Mouse (Mus musculus): ENCODE measurements around the gene Dnah3. TPM values are rescaled to one million over a fixed set of nuclear protein-coding genes. Genes with fewer than 3 reads are reported as not detected.

Gene Dnah3
- polyA plus RNA-seq, 1 experiment from 2014 or later = not detected

GRCm38 (mm10) chr7:119920457-119920856 lies 174.6 kb downstream of the Dnah3 start:
- H3K27me3 ChIP-seq = no peaks in the 10 kb centered on the region
- H3K4me1 ChIP-seq = no peaks in the 10 kb centered on the region
- 47% methylated on average over 2 of the region's 2 CpGs for WGBS
- no peak overlapping the region for H3K4me3 ChIP-seq
- no peaks in the 10 kb centered on the region for H3K36me3 ChIP-seq
- H3K9ac ChIP-seq = no peak overlapping the region
- ATAC-seq (ENCODE audit: low FRiP score, low read depth) = no peak
- no peak overlapping the region for H3K27ac ChIP-seq
- no peaks in the 10 kb centered on the region for H3K9me3 ChIP-seq
- no peak overlapping the region for H3K4me2 ChIP-seq (replicated peaks)

- H3K9ac ChIP-seq = no peak overlapping the region
- no peak for ATAC-seq (ENCODE audit: low FRiP score, low read depth)
- H3K9me3 ChIP-seq = no peaks in the 10 kb centered on the region
- H3K27me3 ChIP-seq = no peaks in the 10 kb centered on the region
- 74% methylated on average over 3 of the region's 3 CpGs for WGBS
- H3K36me3 ChIP-seq = no peaks in the 10 kb centered on the region
- H3K4me1 ChIP-seq = no peaks in the 10 kb centered on the region
- no peak overlapping the region for H3K27ac ChIP-seq
- no peak overlapping the region for H3K4me2 ChIP-seq (replicated peaks)
- no peak overlapping the region for H3K4me3 ChIP-seq
Measured at GRCm38 (mm10) chr7:119911727-119912126, 183.4 kb downstream of the Dnah3 start.

- Histone ChIP-seq H3K9ac (no peak overlapping the region), H3K4me3 (no peak overlapping the region), H3K36me3 (no peaks in the 10 kb centered on the region), H3K27me3 (no peaks in the 10 kb centered on the region), H3K4me1 (no peaks in the 10 kb centered on the region), H3K4me2 (replicated peaks) (no peak overlapping the region), H3K9me3 (no peaks in the 10 kb centered on the region), H3K27ac (no peak overlapping the region)
- no peak for ATAC-seq (ENCODE audit: low FRiP score, low read depth)
- 89% methylated on average over 3 of the region's 3 CpGs for WGBS
Measured at GRCm38 (mm10) chr7:119906523-119907215, 188.4 kb downstream of the Dnah3 start.

GRCm38 (mm10) chr7:119899386-119900057 lies 195.6 kb downstream of the Dnah3 start:
- peaks cover 10% of the 10 kb centered on the region for H3K4me1 ChIP-seq
- WGBS = 78% methylated on average over 3 of the region's 3 CpGs

GRCm38 (mm10) chr7:119898247-119898856 lies 196.7 kb downstream of the Dnah3 start:
- Histone ChIP-seq H3K4me3 (no peak overlapping the region), H3K36me3 (no peaks in the 10 kb centered on the region), H3K9ac (no peak overlapping the region), H3K27ac (no peak overlapping the region), H3K4me2 (replicated peaks) (no peak overlapping the region), H3K27me3 (no peaks in the 10 kb centered on the region), H3K4me1 (peaks cover 22% of the 10 kb centered on the region), H3K9me3 (no peaks in the 10 kb centered on the region)
- WGBS = 68% methylated on average over 1 of the region's 1 CpGs
- no peak for ATAC-seq (ENCODE audit: low FRiP score, low read depth)

More at GRCm38 (mm10) chr7:119899386-119900057, 195.6 kb downstream of the Dnah3 start:
- no peak for ATAC-seq (ENCODE audit: low FRiP score, low read depth)
- Histone ChIP-seq H3K27ac (no peak overlapping the region), H3K9me3 (no peaks in the 10 kb centered on the region), H3K27me3 (no peaks in the 10 kb centered on the region), H3K9ac (no peak overlapping the region), H3K4me2 (replicated peaks) (no peak overlapping the region), H3K36me3 (no peaks in the 10 kb centered on the region), H3K4me3 (no peak overlapping the region)

GRCm38 (mm10) chr7:119897521-119898109 lies 197.5 kb downstream of the Dnah3 start:
- H3K4me1 ChIP-seq = peaks cover 25% of the 10 kb centered on the region
- 94% methylated on average over 8 of the region's 8 CpGs for WGBS
- H3K9me3 ChIP-seq = no peaks in the 10 kb centered on the region
- no peak overlapping the region for H3K4me3 ChIP-seq
- no peak overlapping the region for H3K9ac ChIP-seq
- H3K27ac ChIP-seq = no peak overlapping the region
- H3K27me3 ChIP-seq = no peaks in the 10 kb centered on the region
- ATAC-seq (ENCODE audit: low FRiP score, low read depth) = no peak
- H3K4me2 ChIP-seq (replicated peaks) = no peak overlapping the region
- H3K36me3 ChIP-seq = no peaks in the 10 kb centered on the region

GRCm38 (mm10) chr7:119895639-119896512 lies 199.2 kb downstream of the Dnah3 start, which contains the start of the genes Lyrm1 and Dcun1d3:
Gene Lyrm1, plus strand, starts transcription at chr7:119895861.
Gene Dcun1d3, minus strand, starts transcription at chr7:119896298.
- no peaks in the 10 kb centered on the region for H3K9me3 ChIP-seq

GRCm38 (mm10) chr7:119894818-119895544 lies 200.1 kb downstream of the Dnah3 start:
- peak overlapping the region; percentile 96 for H3K27ac ChIP-seq
- H3K4me3 ChIP-seq = peak overlapping the region; percentile 77
- 2% methylated on average over 15 of the region's 15 CpGs for WGBS
- peak overlapping the region; percentile 75 for H3K4me2 ChIP-seq (replicated peaks)
- no peaks in the 10 kb centered on the region for H3K27me3 ChIP-seq
- no peak; the same call in 1 of the 2 replicates for ATAC-seq (ENCODE audit: low FRiP score, low read depth)
- no peaks in the 10 kb centered on the region for H3K9me3 ChIP-seq
- no peaks in the 10 kb centered on the region for H3K36me3 ChIP-seq
- peak overlapping the region; percentile 89 for H3K9ac ChIP-seq
- peaks cover 25% of the 10 kb centered on the region for H3K4me1 ChIP-seq

More at GRCm38 (mm10) chr7:119895639-119896512, 199.2 kb downstream of the Dnah3 start, which contains the start of the genes Lyrm1 and Dcun1d3:
- Histone ChIP-seq H3K9ac (peak within 1 kb of the TSS; percentile 89), H3K36me3 (no peaks in the 10 kb centered on the region), H3K27me3 (no peaks in the 10 kb centered on the region), H3K27ac (peak within 1 kb of the TSS; percentile 96), H3K4me2 (replicated peaks) (peak within 1 kb of the TSS; percentile 77), H3K4me3 (peak within 1 kb of the TSS; percentile 77), H3K4me1 (peaks cover 25% of the 10 kb centered on the region)
- ATAC-seq (ENCODE audit: low FRiP score, low read depth) = peak; percentile 98
- WGBS = under 1% methylated on average over 61 of the region's 63 CpGs

- H3K9me3 ChIP-seq = no peaks in the 10 kb centered on the region
- H3K27ac ChIP-seq = no peak overlapping the region
- H3K36me3 ChIP-seq = no peaks in the 10 kb centered on the region
- H3K9ac ChIP-seq = no peak overlapping the region
- no peak overlapping the region for H3K4me3 ChIP-seq
- WGBS = 90% methylated on average over 4 of the region's 4 CpGs
- no peak overlapping the region for H3K4me2 ChIP-seq (replicated peaks)
- no peaks in the 10 kb centered on the region for H3K27me3 ChIP-seq
- no peak for ATAC-seq (ENCODE audit: low FRiP score, low read depth)
- H3K4me1 ChIP-seq = peaks cover 25% of the 10 kb centered on the region
Measured at GRCm38 (mm10) chr7:119892742-119893141, 202.3 kb downstream of the Dnah3 start.

- Histone ChIP-seq H3K9ac (no peak overlapping the region), H3K4me2 (replicated peaks) (no peak overlapping the region), H3K4me3 (no peak overlapping the region), H3K36me3 (no peaks in the 10 kb centered on the region), H3K27ac (no peak overlapping the region), H3K9me3 (no peaks in the 10 kb centered on the region), H3K27me3 (no peaks in the 10 kb centered on the region), H3K4me1 (peaks cover 25% of the 10 kb centered on the region)
- no peak for ATAC-seq (ENCODE audit: low FRiP score, low read depth)
- WGBS = 65% methylated on average over 1 of the region's 1 CpGs
Measured at GRCm38 (mm10) chr7:119892198-119892597, 202.9 kb downstream of the Dnah3 start.

- WGBS = 92% methylated on average over 4 of the region's 4 CpGs
- Histone ChIP-seq H3K4me3 (no peak overlapping the region), H3K27ac (no peak overlapping the region), H3K27me3 (no peaks in the 10 kb centered on the region), H3K36me3 (peaks cover 4% of the 10 kb centered on the region), H3K4me1 (no peaks in the 10 kb centered on the region), H3K9ac (no peak overlapping the region), H3K9me3 (no peaks in the 10 kb centered on the region), H3K4me2 (replicated peaks) (no peak overlapping the region)
- ATAC-seq (ENCODE audit: low FRiP score, low read depth) = no peak
Measured at GRCm38 (mm10) chr7:119887887-119888286, 207.2 kb downstream of the Dnah3 start.

Data from limb, embryonic 13.5 days (tissue).